Mouse (Mus musculus): Measurements from ENCODE around the gene Dlgap5. TPM values are rescaled to one million over a fixed set of nuclear protein-coding genes. Genes with fewer than 3 reads are reported as not detected.

The Dlgap5 gene
- polyA plus RNA-seq, 1 experiment from 2014 or later: 17.7 TPM

DNA sequence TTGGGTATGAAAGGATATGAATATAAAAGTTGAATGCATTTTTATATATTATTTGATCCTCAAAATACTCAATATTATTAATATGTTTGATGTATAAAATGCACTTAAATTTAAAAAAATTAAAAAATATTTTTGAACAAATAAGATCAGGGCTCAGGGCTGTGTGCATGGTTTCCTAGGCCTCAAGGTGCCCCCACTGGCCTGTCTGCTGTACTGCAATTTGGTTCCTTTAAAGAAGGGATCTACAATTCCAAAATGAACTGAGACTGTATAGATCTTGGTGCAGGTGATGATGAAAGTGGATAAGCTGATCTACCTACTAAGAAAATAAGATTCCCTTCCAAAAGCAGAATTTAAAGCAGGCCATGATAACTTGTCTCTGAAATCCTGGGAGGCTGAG lies 14.8 kb upstream of the Dlgap5 start:
- ATAC-seq (replicated peaks): no peak
- Histone ChIP-seq H3K9ac (replicated peaks) (no peak overlapping the region), H3K4me1 (no peaks in the 10 kb centered on the region), H3K36me3 (no peaks in the 10 kb centered on the region), H3K4me3 (no peak overlapping the region), H3K27me3 (no peaks in the 10 kb centered on the region), H3K4me2 (replicated peaks) (no peak overlapping the region), H3K27ac (replicated peaks) (no peak overlapping the region), H3K9me3 (no peaks in the 10 kb centered on the region)

GRCm38 (mm10) chr14:47422466-47422865 lies 4.3 kb upstream of the Dlgap5 start:
- Histone ChIP-seq H3K27me3 (no peaks in the 10 kb centered on the region), H3K36me3 (no peaks in the 10 kb centered on the region), H3K4me2 (replicated peaks) (no peak overlapping the region), H3K9me3 (no peaks in the 10 kb centered on the region), H3K27ac (replicated peaks) (no peak overlapping the region), H3K9ac (replicated peaks) (no peak overlapping the region), H3K4me1 (peaks cover 9% of the 10 kb centered on the region), H3K4me3 (no peak overlapping the region)
- WGBS: 75% methylated on average over 4 of the region's 4 CpGs
- ATAC-seq (replicated peaks): no peak

DNA sequence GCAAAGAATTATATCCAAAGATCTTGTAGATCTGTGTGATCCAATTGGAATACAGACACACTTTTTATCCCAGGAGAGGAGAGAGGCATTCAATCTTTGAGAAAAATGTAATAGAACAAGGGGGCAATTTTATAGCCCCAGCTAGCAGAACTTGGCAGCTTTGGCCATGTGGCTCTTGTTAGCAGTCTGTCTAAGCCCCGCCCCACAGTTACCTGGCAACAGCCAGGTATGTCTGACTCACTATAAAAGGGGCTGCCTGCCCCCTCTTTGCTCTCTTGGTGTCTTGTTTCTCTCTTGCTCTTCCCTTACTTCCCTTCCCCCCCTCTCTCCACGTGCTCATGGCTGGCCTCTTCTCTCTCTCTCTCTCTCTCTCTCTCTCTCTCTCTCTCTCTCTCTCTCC lies 3.4 kb upstream of the Dlgap5 start:
- 55% methylated on average over 2 of the region's 2 CpGs for WGBS
- Histone ChIP-seq H3K4me1 (peaks cover 17% of the 10 kb centered on the region), H3K27me3 (no peaks in the 10 kb centered on the region), H3K9ac (replicated peaks) (no peak overlapping the region), H3K36me3 (no peaks in the 10 kb centered on the region), H3K4me2 (replicated peaks) (no peak overlapping the region), H3K4me3 (no peak overlapping the region), H3K27ac (replicated peaks) (no peak overlapping the region), H3K9me3 (no peaks in the 10 kb centered on the region)
- ATAC-seq (replicated peaks): no peak

GRCm38 (mm10) chr14:47419723-47420276 lies 1.6 kb upstream of the Dlgap5 start:
- H3K9me3 ChIP-seq: no peaks in the 10 kb centered on the region
- 94% methylated on average over 24 of the region's 24 CpGs for WGBS

DNA sequence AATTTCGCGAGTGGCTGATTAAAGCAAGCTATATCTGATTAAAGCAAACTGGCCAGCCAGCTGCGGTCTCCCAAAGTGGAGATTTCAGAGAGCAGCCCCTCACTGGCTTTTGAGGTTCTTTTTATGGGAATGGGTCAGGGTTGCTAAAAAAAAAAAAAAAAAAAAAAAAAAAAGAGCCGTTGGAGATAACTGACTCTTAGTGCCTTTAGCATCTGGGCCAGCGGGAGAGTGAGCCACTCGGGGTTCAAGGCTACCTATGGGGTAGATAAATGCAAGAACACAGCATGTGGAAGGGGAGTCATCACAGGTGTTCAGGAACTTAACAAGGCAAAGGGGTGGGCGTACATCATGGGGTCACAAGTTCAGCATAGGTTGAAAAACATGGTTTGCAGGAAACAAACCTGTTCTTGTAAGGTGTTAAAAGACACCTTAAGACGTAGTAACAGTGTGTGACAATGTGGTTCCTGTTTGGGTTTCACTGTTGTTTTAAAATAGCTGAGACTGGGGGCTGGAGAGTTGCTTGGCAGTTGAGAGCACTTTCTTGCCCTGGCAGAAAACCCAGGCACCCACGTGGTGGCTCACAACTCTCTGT lies 923 bp upstream of the Dlgap5 start:
- WGBS: 92% methylated on average over 9 of the region's 9 CpGs

More at GRCm38 (mm10) chr14:47419723-47420276, 1.6 kb upstream of the Dlgap5 start:
- Histone ChIP-seq H3K4me1 (peaks cover 17% of the 10 kb centered on the region), H3K4me2 (replicated peaks) (no peak overlapping the region), H3K27me3 (no peaks in the 10 kb centered on the region), H3K27ac (replicated peaks) (no peak overlapping the region), H3K36me3 (no peaks in the 10 kb centered on the region), H3K4me3 (no peak overlapping the region), H3K9ac (replicated peaks) (no peak overlapping the region)
- no peak for ATAC-seq (replicated peaks)

DNA sequence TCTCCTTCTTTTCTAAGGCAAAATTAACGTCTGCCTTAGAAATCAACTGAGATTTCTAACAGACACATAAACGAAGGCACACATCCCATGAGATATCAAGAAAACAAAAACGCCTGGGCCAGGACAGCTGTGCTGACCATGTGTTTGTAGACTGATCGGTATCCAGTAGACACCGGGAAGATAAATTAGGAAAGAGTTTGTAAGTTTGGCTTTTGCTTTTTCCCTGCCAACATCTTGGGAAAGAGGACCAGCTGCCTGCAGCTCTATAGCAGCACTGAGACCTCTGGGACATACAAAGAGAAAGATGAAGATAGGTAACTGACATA lies 422 bp upstream of the Dlgap5 start:
- H3K9ac ChIP-seq (replicated peaks): peak overlapping the region; percentile 32; the same call in 1 of the 2 replicates
- ATAC-seq (replicated peaks): no peak
- H3K4me1 ChIP-seq: peaks cover 17% of the 10 kb centered on the region
- 51% methylated on average over 5 of the region's 5 CpGs for WGBS
- no peaks in the 10 kb centered on the region for H3K9me3 ChIP-seq
- H3K4me2 ChIP-seq (replicated peaks): peak overlapping the region; percentile 68
- no peaks in the 10 kb centered on the region; the same call in 1 of the 2 replicates for H3K36me3 ChIP-seq
- H3K27me3 ChIP-seq: no peaks in the 10 kb centered on the region
- H3K4me3 ChIP-seq: peak overlapping the region; percentile 49
- no peak overlapping the region for H3K27ac ChIP-seq (replicated peaks)

More for the DNA sequence above, 923 bp upstream of the Dlgap5 start:
- Histone ChIP-seq H3K36me3 (no peaks in the 10 kb centered on the region; the same call in 1 of the 2 replicates), H3K27ac (replicated peaks) (no peak overlapping the region), H3K27me3 (no peaks in the 10 kb centered on the region), H3K9ac (replicated peaks) (no peak overlapping the region), H3K4me1 (peaks cover 17% of the 10 kb centered on the region), H3K4me2 (replicated peaks) (no peak overlapping the region), H3K4me3 (no peak overlapping the region), H3K9me3 (no peaks in the 10 kb centered on the region)
- no peak for ATAC-seq (replicated peaks)

GRCm38 (mm10) chr14:47417346-47417745 lies 861 bp downstream of the Dlgap5 start:
- no peaks in the 10 kb centered on the region for H3K27me3 ChIP-seq
- H3K4me1 ChIP-seq: peaks cover 17% of the 10 kb centered on the region
- WGBS: 39% methylated on average over 3 of the region's 3 CpGs
- H3K9me3 ChIP-seq: no peaks in the 10 kb centered on the region
- peak overlapping the region; percentile 68 for H3K4me2 ChIP-seq (replicated peaks)
- no peak for ATAC-seq (replicated peaks)
- H3K9ac ChIP-seq (replicated peaks): peak overlapping the region; percentile 28; the same call in 1 of the 2 replicates
- no peaks in the 10 kb centered on the region; the same call in 1 of the 2 replicates for H3K36me3 ChIP-seq
- peak overlapping the region; percentile 49 for H3K4me3 ChIP-seq
- H3K27ac ChIP-seq (replicated peaks): no peak overlapping the region

- Histone ChIP-seq H3K36me3 (peaks cover 26% of the 10 kb centered on the region; the same call in 1 of the 2 replicates), H3K27me3 (no peaks in the 10 kb centered on the region), H3K4me2 (replicated peaks) (no peak overlapping the region), H3K9ac (replicated peaks) (no peak overlapping the region), H3K9me3 (no peaks in the 10 kb centered on the region), H3K27ac (replicated peaks) (no peak overlapping the region), H3K4me3 (no peak overlapping the region), H3K4me1 (no peaks in the 10 kb centered on the region)
- no peak for ATAC-seq (replicated peaks)
- 84% methylated on average over 9 of the region's 9 CpGs for WGBS
Measured at GRCm38 (mm10) chr14:47406000-47406399, 12.2 kb downstream of the Dlgap5 start.

- Histone ChIP-seq H3K27ac (replicated peaks) (no peak overlapping the region), H3K36me3 (peaks cover 19% of the 10 kb centered on the region), H3K27me3 (no peaks in the 10 kb centered on the region), H3K4me3 (no peak overlapping the region), H3K4me2 (replicated peaks) (no peak overlapping the region), H3K9ac (replicated peaks) (no peak overlapping the region), H3K4me1 (no peaks in the 10 kb centered on the region), H3K9me3 (no peaks in the 10 kb centered on the region)
- no peak for ATAC-seq (replicated peaks)
- 93% methylated on average over 8 of the region's 8 CpGs for WGBS
Measured at GRCm38 (mm10) chr14:47402735-47403134, 15.5 kb downstream of the Dlgap5 start.

- WGBS: 66% methylated on average over 5 of the region's 5 CpGs
- Histone ChIP-seq H3K4me2 (replicated peaks) (no peak overlapping the region), H3K4me3 (no peak overlapping the region), H3K9ac (replicated peaks) (no peak overlapping the region), H3K9me3 (no peaks in the 10 kb centered on the region), H3K4me1 (no peaks in the 10 kb centered on the region), H3K27ac (replicated peaks) (no peak overlapping the region), H3K36me3 (peaks cover 13% of the 10 kb centered on the region; the same call in 1 of the 2 replicates), H3K27me3 (no peaks in the 10 kb centered on the region)
- peak; percentile 51; the same call in 1 of the 2 replicates for ATAC-seq (replicated peaks)
Measured at GRCm38 (mm10) chr14:47396165-47396652, 22.0 kb downstream of the Dlgap5 start.

DNA sequence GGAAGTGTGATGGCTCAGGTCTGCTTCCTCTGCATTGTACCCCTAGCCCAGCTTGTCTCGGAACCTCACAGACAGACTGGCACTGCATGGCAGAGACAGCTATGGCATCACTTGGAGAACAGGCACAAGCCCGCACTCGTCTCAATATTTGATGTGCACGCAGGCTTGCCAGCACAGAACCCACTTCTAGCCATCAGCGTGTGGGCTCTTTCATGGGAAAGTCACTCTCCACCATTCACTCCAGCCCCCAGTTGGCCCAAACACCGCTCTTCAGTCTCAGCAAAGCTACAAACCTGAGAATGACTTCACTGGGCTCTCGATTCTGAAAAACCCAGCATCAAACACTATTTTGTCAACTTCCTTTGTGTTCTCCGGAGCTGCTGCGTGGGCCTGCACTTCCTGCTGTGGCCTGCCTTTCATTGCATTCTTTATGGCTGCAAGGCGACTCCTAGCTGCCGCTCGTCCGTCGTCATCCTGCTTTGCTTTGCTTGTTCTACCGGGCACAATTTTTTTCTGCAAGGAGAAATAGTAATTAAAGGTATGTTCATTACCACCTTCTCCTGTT lies 22.7 kb downstream of the Dlgap5 start:
- peak; percentile 29 for ATAC-seq (replicated peaks)
- Histone ChIP-seq H3K4me3 (no peak overlapping the region), H3K9me3 (no peaks in the 10 kb centered on the region), H3K4me2 (replicated peaks) (no peak overlapping the region), H3K27me3 (no peaks in the 10 kb centered on the region), H3K27ac (replicated peaks) (no peak overlapping the region), H3K36me3 (peaks cover 14% of the 10 kb centered on the region; the same call in 1 of the 2 replicates), H3K4me1 (no peaks in the 10 kb centered on the region), H3K9ac (replicated peaks) (no peak overlapping the region)
- WGBS: 69% methylated on average over 15 of the region's 15 CpGs

- H3K9ac ChIP-seq (replicated peaks): no peak overlapping the region
- no peak overlapping the region for H3K4me2 ChIP-seq (replicated peaks)
- 93% methylated on average over 6 of the region's 6 CpGs for WGBS
- no peak overlapping the region for H3K4me3 ChIP-seq
- ATAC-seq (replicated peaks): no peak
- H3K9me3 ChIP-seq: no peaks in the 10 kb centered on the region
- H3K36me3 ChIP-seq: peaks cover 14% of the 10 kb centered on the region; the same call in 1 of the 2 replicates
- H3K27ac ChIP-seq (replicated peaks): no peak overlapping the region
- no peaks in the 10 kb centered on the region for H3K4me1 ChIP-seq
- H3K27me3 ChIP-seq: no peaks in the 10 kb centered on the region
Measured at GRCm38 (mm10) chr14:47395007-47395406, 23.2 kb downstream of the Dlgap5 start.
